Mouse (Mus musculus): Measurements from ENCODE around the gene Acot12. TPM values are rescaled to one million over a fixed set of nuclear protein-coding genes. Genes with fewer than 3 reads are reported as not detected.

Acot12 gene
- polyA plus RNA-seq (2012; rRNA removed): 0.19 and 0.34 TPM in 2 replicates

GRCm38 (mm10) chr13:91741280-91742047 is at the start of gene Acot12:
Gene Acot12 (plus strand): TSS chr13:91741512.

GRCm38 (mm10) chr13:91807155-91807839 is 66.0 kb downstream of the Acot12 start, which contains the start of gene Zcchc9:
Gene Zcchc9 (minus strand): TSS chr13:91807705.

Other genes with a start within 250 kb of the Acot12 start
- 24.5 and 29.5 TPM in 2 replicates for gene Zcchc9, start 66.2 kb downstream of the Acot12 start, polyA plus RNA-seq (2012; rRNA removed)
- 0.07 and 0.35 TPM in 2 replicates for gene Ckmt2, start 135.4 kb downstream of the Acot12 start, polyA plus RNA-seq (2012; rRNA removed)